Mouse (Mus musculus) kidney, adult 9 months (tissue): ENCODE measurements around the gene Krcc1.

Experiments used
- DNase-seq: peaks from one replicate; pipeline ENCODE4 v3.0.0; 2022

Krcc1 gene

DNA sequence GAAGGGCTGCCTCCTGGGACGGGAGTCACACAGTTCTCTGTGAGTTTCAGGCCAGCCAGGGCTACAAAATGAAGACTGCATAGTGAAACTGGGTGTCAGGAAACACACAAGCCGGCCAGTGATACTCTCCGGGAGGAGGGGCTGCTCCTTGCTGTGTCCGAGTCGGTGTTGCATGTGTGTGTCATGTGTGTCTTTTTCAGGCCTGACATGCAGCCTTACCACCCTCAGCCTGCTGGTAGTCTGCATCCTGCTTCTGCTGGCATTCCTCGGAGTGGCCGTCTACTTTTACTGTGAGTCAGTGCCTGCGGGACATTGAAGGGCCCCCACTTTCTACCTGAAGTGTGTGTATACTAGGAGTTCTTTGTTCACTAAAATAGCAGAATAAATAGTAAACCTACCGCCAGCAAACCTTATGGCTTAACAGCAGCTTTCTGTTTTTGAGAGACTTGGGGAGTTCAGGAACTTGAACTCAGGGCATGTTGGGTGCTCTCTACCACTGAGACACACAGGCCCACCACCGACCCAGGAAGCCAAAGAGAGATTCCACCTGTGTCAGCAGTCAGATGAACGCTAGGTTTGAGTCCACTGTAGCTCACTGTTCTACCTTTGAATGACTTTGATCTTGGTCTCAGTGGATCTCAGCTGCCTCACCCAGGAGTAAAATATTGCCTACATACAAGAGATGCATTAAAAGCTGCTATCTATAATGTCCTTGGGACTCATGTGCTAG, 60.9 kb downstream of the Krcc1 start:
- DNase-seq: no peak

DNA sequence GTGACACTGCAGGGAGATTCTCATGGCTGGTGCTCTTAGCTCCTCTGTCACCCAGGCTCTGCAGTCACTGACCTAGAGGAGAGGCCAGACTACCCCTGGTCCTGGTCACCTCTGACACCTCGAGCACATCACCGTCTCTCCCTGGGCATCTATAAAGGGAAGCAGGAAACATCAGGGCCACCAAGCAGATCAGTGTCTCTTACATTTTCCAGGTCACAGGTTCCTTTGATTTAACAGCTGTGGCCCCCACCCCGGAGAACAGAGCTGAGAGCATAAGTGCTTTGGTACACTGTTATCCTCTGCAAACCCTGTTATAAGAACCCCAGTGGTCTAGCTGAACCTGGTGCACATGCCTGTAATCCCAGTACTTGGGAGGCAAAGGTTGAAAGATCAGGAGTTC, 61.6 kb downstream of the Krcc1 start:
- no peak for DNase-seq

DNA sequence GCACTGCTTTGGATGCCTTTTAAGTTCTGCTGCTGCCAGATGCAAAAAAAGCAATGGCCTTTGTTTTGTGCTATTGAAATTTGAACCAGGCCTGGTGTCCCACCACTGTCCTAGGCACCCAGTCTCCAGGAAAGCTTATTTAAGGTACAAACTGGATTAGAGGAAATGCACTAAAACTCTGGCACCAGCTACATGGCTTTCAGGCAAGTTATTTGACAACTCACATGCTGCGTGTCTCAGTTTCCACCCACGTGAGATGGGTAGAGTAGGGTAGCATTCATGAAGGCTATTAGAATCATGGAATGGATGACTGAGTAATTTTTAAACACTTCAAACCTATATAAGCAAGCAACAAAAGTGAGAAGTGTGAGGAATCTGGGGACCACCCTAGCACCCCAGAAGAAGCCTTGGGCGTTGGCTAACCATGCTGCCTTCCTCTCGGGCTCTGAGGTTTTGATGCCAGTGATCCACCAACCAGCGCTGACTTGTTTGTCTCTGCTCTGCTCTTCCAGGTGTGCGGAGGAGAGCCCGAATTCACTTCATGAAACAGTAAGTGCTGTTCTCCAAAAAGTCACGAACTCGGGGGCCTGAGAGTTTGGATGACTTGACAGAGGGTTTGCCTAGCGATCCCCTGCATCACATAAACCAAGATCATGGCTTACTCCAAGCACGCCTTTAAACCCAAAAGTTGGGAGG, 62.2 kb downstream of the Krcc1 start:
- DNase-seq: no peak
